Mouse (Mus musculus) layer of hippocampus, postnatal 14 days (tissue): Measurements from ENCODE around the gene Nufip2. TPM values are rescaled to one million over a fixed set of nuclear protein-coding genes. Genes with fewer than 3 reads are reported as not detected.

Experiments
- DNase-seq, 2 experiments: peaks; one replicate each; pipeline ENCODE4 v3.0.0; 2021 to 2022; ENCODE audit warnings: low spot score in 2 of 2, mixed read lengths in 1 of 2
- total RNA-seq, 2 experiments: library from RNA; stranded (reverse); gene quantifications; 2 replicates each; pipeline ENCODE4 v1.2.3; 2021

Gene Nufip2
- total RNA-seq, 2 experiments from 2014 or later, result 78.2 to 87.1 TPM

GRCm38 (mm10) chr11:77766351-77767001 lies 80.5 kb downstream of the Nufip2 start:
- peak in 1 of 2 experiments; percentile 34 for DNase-seq

- DNase-seq, result no peak
These were observed 83.5 kb downstream of the Nufip2 start for GRCm38 (mm10) chr11:77769496-77769895.

- DNase-seq, result no peak
These were observed 84.4 kb downstream of the Nufip2 start for GRCm38 (mm10) chr11:77770346-77770745.

GRCm38 (mm10) chr11:77771879-77772713 lies 86.1 kb downstream of the Nufip2 start:
- DNase-seq, result no peak

GRCm38 (mm10) chr11:77775701-77776400 lies 89.9 kb downstream of the Nufip2 start:
- DNase-seq, result no peak

- no peak for DNase-seq
These were observed 91.5 kb downstream of the Nufip2 start for GRCm38 (mm10) chr11:77777436-77777835.

- no peak for DNase-seq
These were observed 92.0 kb downstream of the Nufip2 start for GRCm38 (mm10) chr11:77777937-77778336.

GRCm38 (mm10) chr11:77779240-77779639 lies 93.3 kb downstream of the Nufip2 start:
- no peak for DNase-seq

- no peak for DNase-seq
These were observed 95.1 kb downstream of the Nufip2 start for GRCm38 (mm10) chr11:77781088-77781487.

- no peak for DNase-seq
These were observed 96.3 kb downstream of the Nufip2 start for GRCm38 (mm10) chr11:77782104-77782815.

GRCm38 (mm10) chr11:77783211-77783746 lies 97.3 kb downstream of the Nufip2 start:
- DNase-seq, result no peak

- peak in 1 of 2 experiments; percentile 69 for DNase-seq
These were observed 98.0 kb downstream of the Nufip2 start for GRCm38 (mm10) chr11:77783747-77784646.

- no peak for DNase-seq
These were observed 98.9 kb downstream of the Nufip2 start for GRCm38 (mm10) chr11:77784894-77785293.

- no peak for DNase-seq
These were observed 99.4 kb downstream of the Nufip2 start for GRCm38 (mm10) chr11:77785396-77785767.

GRCm38 (mm10) chr11:77785768-77786561 lies 100.0 kb downstream of the Nufip2 start:
- no peak for DNase-seq

GRCm38 (mm10) chr11:77787707-77788106 lies 101.8 kb downstream of the Nufip2 start, which contains the start of gene Gm10277:
TSS of gene Gm10277 (minus strand) at chr11:77787747.
- DNase-seq, result no peak

GRCm38 (mm10) chr11:77789512-77789911 lies 103.6 kb downstream of the Nufip2 start:
- DNase-seq, result no peak

GRCm38 (mm10) chr11:77790286-77790685 lies 104.3 kb downstream of the Nufip2 start:
- no peak for DNase-seq

GRCm38 (mm10) chr11:77791241-77791727 lies 105.3 kb downstream of the Nufip2 start:
- peak in 1 of 2 experiments; percentile 55 for DNase-seq
